Mouse (Mus musculus) 416B (cell line): ENCODE data around the gene Chrm3.
"Not testable (repeated sequence)": the region's sequence is repeated elsewhere in the genome, so short reads cannot be mapped to it uniquely, and the experiment has no call there.

Experiments
- DNase-seq: peaks from one replicate; pipeline ENCODE4 v3.0.0; 2011; ENCODE audit warnings: low read depth

Gene Chrm3

GRCm38 (mm10) chr13:10360777-10361176 is at the start of gene Chrm3:
Gene Chrm3 (minus strand): TSS chr13:10360847.
- no peak for DNase-seq

DNA sequence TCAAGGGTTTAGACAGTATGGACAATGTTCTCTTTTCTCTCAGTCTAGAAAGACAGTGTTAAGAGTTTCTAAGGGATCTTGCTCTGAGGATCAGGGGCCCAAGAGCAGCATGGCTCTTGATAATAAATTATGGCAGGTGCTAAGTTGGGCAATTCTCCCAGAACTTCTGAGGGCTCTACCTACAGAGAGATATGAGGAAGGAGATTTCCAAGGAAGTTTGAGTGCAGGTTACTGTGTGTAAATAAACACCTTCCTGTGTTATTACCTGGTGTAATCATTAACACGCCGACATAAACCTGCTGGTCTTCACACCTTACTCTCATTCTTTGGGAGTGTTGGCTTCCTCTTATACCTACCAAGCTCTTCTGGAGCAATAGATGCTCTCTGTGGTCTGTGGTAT is 33.7 kb upstream of the Chrm3 start:
- no peak for DNase-seq

GRCm38 (mm10) chr13:10375487-10375886 is 14.8 kb upstream of the Chrm3 start:
- not testable (repeated sequence) for DNase-seq

DNA sequence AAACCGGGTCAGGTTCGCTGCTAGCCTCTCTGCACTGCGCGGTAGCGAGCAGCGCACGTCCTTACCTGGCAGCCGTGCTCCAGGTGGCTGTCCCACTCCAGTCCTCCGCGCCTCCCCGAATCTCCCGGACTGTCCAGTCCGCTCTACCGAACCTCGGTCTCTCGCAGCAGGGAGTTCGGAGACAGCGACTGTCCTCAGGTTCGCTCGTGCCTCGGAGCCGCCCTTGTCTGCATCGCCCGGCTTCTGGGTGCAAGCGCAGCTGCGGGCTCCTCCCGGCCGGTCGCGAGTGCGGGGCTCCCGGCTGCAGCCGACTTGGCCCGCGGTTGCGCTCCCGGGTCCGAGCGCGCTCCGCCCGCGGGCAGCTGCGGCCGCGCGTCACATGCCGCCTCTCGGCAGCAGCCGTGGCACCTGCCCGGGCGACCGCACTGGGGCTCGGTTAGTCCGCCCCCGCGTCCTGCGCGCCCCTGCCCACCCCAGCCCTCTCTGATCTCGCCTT is 400 bp downstream of the Chrm3 start:
- no peak for DNase-seq

- DNase-seq = no peak
These were observed 990 bp downstream of the Chrm3 start for GRCm38 (mm10) chr13:10359516-10360198.

GRCm38 (mm10) chr13:10355796-10356195 is 4.9 kb downstream of the Chrm3 start:
- DNase-seq = no peak

DNA sequence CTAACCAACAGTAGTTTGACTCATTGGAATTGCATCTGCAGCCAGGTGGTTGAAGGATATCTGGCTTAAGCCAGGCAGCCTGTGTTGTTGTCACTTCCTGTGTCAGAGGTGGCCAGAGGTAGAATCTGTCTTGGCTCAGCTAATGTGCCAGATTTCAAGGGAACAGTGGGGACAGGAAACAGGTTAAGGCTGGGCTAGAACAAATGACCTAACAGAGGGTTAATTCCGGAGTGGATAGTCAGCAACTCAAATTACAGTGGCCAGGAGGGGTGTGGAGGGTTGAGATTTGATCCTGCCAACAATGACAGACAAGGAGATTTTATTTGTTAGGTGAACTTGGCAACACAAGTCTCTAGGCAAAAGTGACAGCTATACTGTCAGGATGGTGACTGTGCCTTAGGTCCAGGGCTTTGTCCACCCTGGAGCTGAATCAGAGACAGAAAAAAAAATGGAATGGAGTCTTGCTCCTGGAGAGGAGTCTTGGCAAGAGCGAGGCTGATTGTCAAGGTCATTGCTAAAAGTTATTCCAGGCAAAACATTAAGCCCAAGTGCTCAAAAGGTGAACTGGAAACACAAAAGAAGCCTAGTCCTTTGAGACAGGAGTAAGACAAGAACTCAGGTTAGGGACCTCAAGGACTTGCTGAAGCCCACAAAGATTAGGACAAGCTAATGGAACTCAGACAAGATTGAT is 5.6 kb downstream of the Chrm3 start:
- DNase-seq = no peak

GRCm38 (mm10) chr13:10352141-10352540 is 8.5 kb downstream of the Chrm3 start:
- DNase-seq = no peak

- peak; percentile 18 for DNase-seq
These were observed 16.3 kb downstream of the Chrm3 start for GRCm38 (mm10) chr13:10344362-10344761.

- no peak for DNase-seq
These were observed 25.1 kb downstream of the Chrm3 start for GRCm38 (mm10) chr13:10335558-10335957.

DNA sequence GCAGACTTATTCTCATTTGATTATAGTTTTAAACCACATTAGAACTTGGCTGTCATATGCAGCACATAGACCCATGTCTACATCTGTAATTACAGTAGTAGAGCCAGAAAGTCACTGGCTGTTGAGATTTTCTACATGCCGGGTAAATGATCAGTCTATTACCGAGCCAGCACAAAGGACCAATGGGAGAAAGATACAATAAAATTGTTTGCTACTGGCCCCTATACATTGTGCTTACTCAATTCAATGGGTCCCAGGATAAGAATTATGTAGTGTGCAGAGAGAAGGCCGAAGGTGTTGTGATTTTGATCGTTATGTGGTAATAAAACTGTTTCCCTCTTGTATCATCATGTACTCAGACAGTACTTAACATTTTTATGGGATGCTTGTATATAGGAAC is 27.9 kb downstream of the Chrm3 start:
- DNase-seq = no peak

- no peak for DNase-seq
These were observed 50.8 kb downstream of the Chrm3 start for GRCm38 (mm10) chr13:10309811-10310210.

DNA sequence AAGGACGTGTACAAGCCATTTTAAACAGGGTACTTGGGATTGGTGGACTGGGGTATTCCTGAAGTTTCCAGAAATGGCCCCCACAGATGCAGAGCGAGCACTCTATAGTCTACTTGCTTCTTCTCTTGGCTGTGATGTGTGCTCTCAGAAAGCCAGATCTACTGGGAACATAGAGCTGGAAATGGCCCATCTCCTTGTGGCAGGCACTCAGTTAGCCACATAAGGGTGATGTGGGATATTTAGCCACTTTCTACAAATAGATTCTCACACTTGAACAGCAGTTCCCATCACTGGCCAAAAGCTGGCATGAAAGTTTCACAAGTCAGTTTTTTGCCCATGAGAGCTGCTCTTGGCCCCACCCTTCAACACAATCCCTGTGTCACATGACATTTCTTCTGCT is 65.5 kb downstream of the Chrm3 start:
- DNase-seq = no peak

DNA sequence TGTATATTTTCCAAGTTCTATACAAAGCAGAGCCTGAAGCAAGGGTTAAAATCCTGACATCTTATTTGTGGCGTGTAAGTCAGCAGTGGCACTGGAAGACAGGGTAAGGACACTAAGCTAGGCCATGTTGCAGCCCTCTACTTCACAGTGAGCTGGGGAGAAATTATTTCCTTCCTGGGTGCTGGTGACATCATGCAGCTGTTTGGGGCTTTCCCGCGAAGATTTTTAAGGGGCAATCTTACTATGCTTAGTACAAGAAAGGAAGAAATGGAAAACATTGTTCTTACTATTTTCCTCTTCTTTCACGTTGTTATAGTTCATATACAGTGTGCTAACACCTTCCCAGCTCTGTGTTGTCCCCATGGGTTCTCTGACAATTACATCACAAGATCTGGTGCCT is 76.3 kb downstream of the Chrm3 start:
- DNase-seq = no peak

DNA sequence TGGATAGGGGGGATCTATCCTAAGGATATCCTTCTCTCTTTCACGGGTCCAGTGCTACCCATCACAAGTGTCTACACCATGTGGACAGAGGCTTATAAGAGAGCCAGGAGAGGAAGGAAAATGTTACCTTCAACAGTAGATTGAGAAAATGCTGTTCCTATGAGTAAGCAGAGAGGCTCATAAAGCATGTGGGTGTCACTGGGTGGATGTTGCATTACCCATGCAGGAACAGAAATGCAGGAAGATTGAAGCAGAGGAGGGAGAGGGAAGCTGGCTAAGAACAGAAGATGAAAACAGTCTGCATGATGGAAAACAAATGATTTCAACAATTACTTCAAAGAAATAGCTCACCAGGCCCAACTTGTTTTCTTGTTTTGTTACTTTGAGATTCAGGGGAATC is 85.7 kb downstream of the Chrm3 start:
- DNase-seq = no peak

- no peak for DNase-seq
These were observed 96.9 kb downstream of the Chrm3 start for GRCm38 (mm10) chr13:10263784-10264183.

GRCm38 (mm10) chr13:10253049-10253448 is 107.6 kb downstream of the Chrm3 start:
- peak; percentile 48 for DNase-seq

GRCm38 (mm10) chr13:10251499-10252179 is 109.0 kb downstream of the Chrm3 start:
- no peak for DNase-seq

DNA sequence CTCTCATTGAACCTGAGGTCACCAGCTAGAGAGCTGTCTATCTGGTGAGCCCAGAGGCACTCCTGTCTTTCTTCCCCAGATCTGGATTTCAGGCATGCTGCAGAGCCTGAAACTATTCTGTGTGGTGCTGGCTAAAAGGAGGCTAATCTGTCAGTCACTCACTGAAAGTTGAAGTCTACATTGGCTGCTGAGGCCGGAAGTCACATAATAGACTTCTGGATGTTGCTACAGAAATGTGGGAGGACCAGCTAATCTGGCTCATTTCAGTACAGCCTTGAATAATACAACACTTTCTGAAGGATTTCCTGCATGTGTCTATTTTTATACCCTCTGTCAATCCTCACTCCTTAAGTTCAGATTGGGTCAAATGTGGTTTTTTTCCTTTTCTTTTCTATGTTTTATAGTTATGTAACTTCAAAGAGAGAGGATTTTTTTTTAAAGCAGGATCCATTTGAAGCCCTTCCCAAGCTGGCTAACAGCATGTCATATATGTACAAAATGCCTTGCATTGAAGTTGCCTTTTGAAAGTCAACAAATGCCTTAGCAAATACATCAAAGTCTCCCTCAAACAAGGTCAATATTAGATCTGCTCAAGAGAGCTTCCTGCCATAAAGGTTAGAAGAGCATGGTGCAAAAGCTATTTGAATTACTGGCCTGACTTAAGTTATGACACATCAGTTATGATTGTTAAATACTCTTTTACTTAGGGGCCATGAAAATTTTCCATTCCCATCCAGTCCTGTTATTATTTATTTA is 116.2 kb downstream of the Chrm3 start:
- DNase-seq = no peak

- DNase-seq = no peak
These were observed 120.4 kb downstream of the Chrm3 start for GRCm38 (mm10) chr13:10240238-10240637.

GRCm38 (mm10) chr13:10239825-10240224 is 120.8 kb downstream of the Chrm3 start:
- DNase-seq = no peak

DNA sequence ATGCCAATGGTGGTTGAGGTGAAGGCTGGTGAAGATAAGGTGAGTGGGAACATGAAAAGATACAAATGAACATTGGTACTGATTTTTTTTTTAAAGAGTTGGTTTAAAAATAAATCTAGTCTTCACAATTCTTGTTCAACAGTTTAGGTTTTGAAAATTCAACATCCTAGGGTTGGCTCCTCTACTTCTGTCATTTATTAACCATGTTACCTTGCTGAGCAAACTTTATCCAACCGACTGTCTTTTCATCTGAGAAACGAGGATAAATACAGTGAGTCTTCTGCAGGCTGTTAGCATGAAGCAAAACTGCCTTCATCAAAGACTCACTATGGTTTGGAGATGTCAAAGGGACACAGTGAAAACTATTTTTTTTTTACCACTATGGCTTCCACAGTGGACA is 123.0 kb downstream of the Chrm3 start:
- DNase-seq = no peak
